Mouse (Mus musculus): ENCODE measurements around the gene Gm4131.

Gene Gm4131

DNA sequence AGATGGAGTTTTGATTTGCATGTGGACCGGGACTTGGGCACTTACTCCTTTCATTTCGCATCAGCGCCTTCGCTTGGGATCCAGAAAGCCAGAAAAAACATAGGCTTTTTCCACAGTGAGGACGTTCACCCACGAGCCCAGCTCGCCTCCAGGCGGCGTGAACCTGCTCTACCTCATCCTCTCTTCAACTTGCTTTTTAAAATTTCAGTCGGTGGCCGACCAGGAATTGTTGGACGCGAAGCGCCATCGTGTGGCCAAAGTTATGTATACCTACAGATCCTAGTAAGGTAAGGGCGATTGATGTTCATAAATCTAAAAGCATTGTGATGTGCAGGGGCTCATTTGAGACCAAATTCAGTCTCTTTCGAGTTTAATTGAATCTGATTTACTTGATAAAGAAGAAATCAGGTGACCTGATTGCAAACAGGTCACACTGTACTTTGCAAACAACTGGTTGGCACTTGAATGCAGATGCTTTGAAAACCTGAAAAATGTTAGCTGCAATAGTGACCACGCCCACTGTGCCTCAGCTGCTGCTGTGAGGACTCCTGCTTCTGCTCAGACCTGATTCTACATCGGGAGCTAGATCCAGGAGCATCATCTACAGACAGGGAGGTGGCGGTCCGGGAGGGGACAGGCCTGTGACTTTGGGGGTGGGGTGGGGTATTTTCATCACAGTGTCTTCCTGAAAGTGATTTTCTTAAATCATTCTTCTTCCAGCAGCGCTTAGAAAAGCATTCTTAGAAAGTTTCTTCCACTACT, 109.1 kb downstream of the Gm4131 start:
- in situ Hi-C loops (cut with MboI, MseI), result loop anchor here (5.0 to 10.0 kb wide), 2 partner anchors 185 to 923 kb away; no protein-coding TSS in a partner anchor

DNA sequence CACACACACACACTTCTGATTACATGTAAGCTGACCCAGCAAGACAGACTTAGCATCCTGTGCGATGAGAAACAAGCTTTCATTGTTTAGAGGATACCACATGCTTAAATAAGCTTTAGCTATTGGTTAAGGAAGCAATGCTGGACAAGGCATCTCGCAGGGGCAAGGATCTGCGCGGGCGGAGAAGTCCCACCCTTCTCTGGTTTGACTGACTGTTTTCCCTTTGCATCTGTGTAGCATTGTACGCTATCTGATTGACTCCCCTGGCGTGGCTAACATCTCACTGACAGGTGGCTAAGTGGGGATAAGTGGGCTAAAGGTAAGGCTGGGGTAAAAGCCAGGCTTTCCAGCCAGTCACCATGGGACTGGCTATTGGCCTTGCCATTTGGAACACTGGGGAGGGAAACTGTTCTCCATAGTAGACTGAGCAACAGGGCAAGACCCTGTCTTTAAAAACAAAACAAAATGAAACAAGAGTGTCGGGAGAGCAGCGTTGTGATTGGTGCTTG, 110.4 kb downstream of the Gm4131 start, which contains the start of gene Gucy1b2:
Gucy1b2 (minus strand) TSS at position 51 of the 509 bp plus-strand sequence.
- in situ Hi-C loops (cut with MboI, MseI), result loop anchor here (5.0 to 10.0 kb wide), 2 partner anchors 184 to 921 kb away; no protein-coding TSS in a partner anchor

DNA sequence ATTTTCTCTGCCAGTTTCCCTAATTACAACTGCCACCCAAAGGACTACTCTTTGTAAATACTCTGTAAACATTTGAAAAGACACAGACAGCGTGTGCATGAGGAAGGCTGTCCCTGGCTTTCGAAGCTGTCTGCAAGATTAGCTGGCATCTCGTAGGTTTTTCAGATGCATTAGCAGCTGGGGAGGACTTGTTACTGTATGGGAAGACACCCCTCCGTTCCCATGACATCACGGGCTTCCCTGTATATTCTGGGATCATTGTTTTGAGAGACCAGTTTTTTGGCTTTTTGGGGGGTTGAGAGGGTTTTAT, 111.2 kb downstream of the Gm4131 start:
- in situ Hi-C loops (cut with MboI, MseI), result loop anchor here (5.0 to 10.0 kb wide), 2 partner anchors 183 to 921 kb away; no protein-coding TSS in a partner anchor

DNA sequence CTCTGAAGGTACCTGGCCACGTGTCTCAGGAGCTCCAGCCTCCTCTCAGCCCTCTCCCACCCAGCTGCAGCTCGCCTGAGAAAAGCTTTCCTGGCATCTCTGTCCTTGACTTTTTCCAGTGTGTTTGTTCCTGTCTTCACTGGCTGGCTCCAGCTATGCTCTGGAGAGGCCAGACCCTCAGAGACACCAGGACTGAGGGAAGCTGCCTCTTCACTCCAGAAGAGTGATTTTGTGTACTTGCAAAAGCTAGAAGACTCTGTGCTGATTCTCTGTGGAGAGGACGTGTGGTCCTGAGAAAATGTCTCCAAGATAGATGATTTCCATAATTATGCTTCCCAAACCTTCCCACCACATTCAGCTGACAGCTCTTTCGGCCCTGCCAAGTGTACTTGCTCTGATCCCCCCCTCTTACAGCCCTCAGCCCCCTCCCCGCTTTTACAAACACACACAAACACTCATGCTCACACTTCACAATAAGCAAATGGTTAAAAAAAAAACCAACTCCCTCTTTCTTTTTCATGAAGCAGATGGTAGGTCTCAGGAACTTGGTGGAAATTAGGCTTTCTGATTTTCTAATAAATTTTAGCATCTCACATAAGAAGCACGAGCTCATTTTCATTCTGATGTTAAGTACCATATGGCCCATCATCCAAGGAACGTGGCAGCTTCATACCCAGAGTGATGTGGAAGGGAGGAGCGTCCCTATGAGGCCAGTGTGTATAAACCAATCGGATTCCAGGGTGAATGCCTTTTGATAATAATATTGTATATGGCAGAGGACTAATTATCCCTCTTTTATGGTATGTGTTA, 111.8 kb downstream of the Gm4131 start:
- in situ Hi-C loops (cut with MboI, MseI), result loop anchor here (5.0 to 10.0 kb wide), 3 partner anchors 183 to 920 kb away; no protein-coding TSS in a partner anchor

DNA sequence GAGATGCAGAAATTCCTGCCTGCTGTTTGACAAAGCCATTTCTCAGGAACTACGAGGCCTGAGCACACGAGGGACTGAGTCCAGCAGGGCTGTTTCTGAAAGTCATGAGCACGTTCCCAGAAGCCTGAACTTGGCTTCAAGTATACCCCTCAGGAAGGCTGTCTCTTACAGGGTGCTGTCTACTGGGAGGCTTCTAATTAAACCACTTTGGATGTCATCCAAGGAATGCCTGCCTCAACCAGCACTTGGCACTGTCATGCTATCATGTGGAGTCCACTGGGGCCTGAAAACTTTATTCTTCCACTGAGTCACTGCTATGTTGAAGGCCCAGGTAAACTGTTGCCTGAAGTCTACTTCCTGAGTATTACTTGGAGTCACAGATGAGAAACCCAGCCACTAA, 112.6 kb downstream of the Gm4131 start:
- in situ Hi-C loops (cut with MboI, MseI), result loop anchor here (5.0 to 10.0 kb wide), 2 partner anchors 887 to 919 kb away; no protein-coding TSS in a partner anchor

DNA sequence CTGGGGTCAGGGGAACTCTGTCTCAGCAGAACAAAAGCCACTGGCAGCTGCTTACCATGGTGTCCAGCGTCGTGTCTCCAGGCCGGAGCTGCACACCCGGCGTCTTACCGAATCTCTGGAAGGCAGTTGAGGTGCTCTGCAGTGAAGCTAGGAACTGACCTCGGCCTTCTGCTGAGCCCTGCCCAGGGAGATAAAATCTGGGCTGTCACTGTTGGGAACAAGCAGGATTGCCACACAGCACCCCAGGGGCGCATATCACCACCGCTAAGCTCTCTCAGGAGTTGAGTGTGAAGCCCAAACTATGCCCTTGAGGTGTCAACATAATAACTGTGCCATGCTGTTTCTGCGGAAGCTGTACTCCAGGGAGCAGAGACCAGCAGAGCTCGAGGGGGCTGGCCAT, 113.4 kb downstream of the Gm4131 start:
- in situ Hi-C loops (cut with MboI, MseI), result loop anchor here (5.0 to 10.0 kb wide), 2 partner anchors 886 to 918 kb away; no protein-coding TSS in a partner anchor

DNA sequence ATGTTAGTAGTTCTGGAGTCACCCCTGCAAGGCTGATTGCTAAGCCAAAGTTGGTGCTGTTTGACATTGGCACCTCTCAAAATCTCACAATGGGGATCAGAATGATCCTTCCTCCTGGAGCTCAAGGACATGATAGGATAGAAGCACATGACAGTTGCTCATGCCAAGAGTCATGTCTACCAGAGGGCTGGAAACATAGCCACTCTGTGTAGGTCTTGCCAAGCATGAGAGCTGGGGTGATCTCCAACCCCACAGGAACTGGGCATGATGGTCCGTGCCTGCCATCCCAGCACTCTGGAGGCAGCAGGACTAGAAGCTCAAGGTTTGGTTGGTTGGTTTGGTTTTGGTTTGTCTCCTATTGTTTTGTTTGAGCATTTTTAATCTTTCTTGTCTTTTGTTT, 116.0 kb downstream of the Gm4131 start:
- in situ Hi-C loops (cut with MboI, MseI), result loop anchor here (5.0 to 10.0 kb wide), 2 partner anchors 883 to 916 kb away; no protein-coding TSS in a partner anchor

DNA sequence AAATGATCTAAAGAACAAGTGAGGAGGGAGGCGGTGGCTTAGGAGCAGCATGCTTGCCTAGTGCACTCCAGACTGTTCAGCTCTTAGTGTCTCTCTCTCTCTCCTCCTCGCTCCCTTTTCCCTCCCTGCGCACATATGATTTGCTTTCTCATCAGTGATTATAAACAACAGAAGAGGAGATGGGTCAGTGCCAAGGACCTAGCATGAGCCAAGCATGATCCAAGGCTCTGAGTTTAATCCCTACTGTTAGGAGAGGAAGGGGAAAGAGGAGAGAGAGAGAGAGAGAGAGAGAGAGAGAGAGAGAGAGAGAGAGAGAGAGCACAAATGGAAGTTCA, 119.5 kb downstream of the Gm4131 start:
- in situ Hi-C loops (cut with MboI, MseI), result no loop called here

DNA sequence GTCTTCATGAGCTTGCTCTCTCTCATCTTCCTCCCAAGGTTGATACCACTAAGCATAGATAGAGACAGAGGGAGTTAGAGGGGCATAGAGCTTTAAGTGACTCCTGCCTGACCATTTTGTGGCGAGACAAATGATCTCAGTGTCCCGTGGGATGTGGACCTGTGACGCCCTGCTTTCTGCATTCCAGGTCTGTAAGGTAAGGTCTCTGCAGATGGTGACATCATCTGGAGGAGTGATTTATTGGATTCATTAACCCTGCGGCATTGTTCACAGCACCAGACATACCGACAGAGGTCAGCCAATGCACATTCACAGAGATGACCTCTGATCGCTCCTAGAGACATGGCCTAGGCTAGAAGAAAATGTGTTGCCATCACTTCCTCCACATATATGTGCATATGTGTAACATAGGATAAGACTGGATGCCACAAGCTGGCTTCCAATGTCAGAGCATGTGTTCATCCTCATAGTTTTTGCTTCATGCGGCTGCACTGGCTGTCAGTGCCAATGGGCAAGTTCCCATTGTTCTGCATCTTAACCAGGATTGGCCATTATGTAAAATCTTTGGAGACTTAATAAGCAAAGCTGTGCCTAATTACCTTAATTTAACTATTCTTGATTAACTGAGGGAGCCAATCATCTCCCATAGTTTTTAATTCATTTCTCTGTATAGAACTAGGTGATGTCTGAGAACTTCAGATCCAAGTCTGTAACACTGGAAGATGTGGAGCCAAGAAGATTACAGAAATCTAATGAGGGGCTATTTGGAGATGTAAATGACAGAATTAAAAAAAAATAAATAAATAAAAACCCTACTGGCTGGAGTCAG, 120.1 kb downstream of the Gm4131 start:
- in situ Hi-C loops (cut with MboI, MseI), result no loop called here

DNA sequence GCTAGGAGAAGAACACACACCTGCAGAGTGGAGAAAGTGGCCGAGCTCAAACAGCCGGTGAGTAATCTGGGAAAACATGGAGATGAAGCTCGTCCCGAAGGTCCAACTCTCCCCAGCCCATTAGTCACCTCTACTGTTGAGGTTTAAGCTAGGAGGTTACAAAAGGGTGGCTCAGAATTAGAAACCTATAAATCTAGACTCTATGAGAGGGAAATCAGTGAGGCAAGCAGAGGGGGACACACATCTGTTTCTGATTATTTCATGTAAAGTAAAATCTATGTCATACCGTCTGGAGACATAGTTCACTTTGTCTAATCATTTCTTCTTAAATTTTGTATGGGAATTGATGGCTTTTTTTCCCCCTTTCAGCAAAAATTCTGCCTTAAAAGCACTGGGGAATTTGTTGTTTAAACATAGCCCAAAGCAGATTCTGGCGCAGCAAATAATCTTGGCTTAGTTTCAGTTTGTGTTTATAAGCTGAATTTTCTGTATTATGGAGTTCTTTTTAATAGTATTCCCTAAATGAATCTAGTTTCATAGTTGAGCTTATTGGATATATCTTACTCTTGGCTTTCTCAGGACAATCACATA, 122.8 kb downstream of the Gm4131 start:
- in situ Hi-C loops (cut with MboI, MseI), result no loop called here

DNA sequence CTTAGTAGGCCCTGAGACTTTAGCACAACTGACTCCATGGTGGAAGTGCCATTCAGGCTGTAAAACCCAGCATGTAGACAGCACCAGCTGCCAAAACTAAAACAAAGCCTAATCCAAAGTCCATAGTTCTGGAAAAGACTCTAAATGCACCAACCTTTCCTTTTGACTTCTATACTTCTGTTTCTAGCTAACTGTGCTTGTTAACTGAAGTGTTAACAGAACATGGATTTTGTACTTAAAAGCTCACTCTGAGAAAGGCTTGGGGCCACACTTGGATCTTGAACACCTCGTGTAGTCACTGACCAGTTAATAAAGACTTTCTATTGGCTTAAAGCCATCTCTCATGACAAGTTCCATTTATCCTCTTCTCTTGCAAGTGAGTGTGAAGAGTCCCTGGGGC, 123.8 kb downstream of the Gm4131 start:
- in situ Hi-C loops (cut with MboI, MseI), result no loop called here

DNA sequence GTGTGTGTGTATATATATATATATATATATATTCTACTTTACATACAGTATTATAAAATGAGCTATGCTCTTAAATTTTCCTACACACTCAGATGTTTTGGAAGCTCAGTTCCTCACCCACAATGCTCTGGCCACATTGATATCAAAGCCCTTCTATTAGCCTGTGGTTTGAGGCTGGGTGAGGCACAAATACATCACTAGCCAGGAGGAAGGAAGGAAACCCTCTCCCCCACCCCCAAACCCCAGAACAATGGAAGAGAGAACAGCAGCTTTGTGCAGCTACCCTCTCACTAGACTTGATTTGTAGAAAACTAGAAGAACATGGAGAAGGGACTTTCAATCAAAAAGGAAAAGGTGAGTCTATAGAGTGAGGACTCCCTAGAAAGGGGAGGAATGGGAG, 126.7 kb downstream of the Gm4131 start:
- in situ Hi-C loops (cut with MboI, MseI), result no loop called here

DNA sequence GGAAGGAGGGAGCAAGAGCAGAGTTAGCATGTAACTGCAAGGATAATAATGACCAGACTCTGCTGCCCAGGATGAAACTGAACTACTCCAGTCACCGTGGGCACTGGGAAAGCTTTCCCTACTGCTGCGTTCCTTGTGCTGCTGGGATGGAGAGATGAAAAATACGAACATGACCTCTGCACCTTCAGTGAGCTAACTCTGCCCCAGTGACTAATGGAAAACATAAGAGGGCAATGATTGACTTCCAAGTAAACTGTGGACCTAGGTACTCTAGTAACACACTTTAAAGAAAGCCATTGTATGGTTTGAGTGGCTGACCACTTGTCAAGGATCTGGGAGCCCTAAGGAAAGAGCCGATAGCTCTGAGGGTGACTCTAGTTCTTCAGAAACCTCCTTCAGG, 128.5 kb downstream of the Gm4131 start:
- in situ Hi-C loops (cut with MboI, MseI), result no loop called here

DNA sequence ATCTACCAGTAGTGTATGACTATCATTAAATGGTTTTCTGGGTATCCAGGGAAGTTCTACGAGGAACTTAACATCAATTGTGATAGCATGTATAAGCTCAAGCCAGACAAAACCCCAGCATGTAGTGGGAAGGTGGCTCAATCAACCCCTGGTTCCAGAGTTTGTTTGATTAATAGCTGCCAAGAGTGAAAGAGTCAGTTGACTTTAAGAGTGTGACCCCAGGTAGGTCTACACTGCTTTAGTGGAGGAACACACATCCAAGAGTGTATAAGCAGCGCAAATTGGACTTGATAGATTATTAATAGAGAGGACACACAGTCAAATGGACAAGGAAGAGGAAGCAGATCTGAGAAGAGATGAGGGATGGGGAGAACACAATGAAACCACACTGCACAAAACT, 128.9 kb downstream of the Gm4131 start:
- in situ Hi-C loops (cut with MboI, MseI), result no loop called here

DNA sequence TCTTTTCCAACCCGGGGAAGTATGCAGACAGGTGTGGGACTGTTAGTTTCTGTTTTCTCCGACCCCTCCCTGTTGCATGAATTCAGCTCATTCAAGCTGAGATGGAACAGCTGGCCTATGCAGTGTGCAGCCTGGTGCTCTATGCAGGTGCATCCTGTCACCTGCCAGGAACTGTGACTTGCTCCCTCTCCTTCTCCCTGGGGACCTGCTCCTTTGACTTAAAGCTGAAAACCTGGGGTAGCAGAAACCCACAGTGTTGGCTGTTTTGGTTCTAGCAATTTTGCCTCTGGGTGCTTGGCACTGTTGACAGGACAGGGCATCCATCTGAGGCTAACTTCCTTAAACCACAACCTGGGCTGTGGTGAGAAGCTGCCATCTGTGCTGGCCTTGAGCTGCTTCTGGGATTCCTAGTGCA, 141.4 kb downstream of the Gm4131 start:
- in situ Hi-C loops (cut with MboI, MseI), result no loop called here

DNA sequence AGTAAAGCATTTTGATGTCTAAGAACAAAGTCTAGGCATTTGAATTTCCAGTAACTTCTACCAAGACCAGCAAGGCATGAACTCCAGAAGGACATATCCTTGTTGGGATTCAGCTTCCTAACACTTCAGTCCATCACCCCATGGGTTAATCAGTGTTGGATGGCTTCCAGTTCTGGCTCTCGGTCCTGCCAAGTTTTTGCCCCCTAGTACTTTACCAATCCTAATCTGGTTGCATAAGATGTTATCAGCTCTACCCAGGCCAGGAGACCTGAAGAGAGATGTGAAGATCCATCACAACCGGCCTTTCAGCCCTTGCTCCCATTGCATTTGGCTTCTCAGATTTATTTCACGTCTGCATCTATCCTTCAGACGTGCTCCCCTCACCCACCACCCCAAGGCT, 144.5 kb downstream of the Gm4131 start:
- in situ Hi-C loops (cut with MboI, MseI), result no loop called here

DNA sequence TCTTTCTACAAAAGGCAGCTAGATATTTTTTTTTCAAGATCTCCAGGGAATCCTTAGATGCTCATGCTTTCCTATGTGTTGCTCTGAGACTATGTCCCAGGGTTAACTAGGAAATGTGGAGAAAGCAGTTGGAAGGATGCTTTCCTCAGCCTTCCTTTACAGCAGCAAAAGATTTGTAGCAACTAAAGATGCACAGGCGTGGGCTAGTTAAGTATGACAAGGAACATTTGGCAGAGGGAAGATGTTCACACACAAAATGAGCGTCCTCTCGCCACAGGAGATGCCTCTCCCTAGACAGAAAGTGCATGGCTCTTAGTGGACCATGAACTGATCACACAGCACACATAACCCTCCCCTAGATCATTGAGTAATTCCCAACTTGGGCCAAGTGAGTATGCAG, 149.2 kb downstream of the Gm4131 start:
- in situ Hi-C loops (cut with MboI, MseI), result no loop called here

DNA sequence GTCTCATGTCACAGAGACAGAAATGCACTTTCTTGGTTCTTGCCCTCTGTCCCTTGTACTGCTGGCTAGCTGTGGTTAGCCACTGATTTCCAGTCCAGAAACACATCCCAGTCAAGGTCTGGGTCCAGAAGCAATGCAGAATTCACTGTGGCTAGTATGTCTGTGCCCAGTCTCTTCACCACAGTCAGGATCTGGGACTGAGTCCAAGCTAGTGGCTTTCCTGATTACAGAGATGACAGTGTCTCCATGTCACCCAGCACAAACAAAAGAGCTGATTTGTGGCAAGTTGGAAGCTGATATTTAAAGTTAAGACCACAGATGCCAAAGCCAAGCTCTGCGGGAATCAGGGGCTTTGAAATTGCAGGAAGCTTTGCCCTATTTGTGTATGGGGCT, 150.0 kb downstream of the Gm4131 start:
- in situ Hi-C loops (cut with MboI, MseI), result no loop called here

DNA sequence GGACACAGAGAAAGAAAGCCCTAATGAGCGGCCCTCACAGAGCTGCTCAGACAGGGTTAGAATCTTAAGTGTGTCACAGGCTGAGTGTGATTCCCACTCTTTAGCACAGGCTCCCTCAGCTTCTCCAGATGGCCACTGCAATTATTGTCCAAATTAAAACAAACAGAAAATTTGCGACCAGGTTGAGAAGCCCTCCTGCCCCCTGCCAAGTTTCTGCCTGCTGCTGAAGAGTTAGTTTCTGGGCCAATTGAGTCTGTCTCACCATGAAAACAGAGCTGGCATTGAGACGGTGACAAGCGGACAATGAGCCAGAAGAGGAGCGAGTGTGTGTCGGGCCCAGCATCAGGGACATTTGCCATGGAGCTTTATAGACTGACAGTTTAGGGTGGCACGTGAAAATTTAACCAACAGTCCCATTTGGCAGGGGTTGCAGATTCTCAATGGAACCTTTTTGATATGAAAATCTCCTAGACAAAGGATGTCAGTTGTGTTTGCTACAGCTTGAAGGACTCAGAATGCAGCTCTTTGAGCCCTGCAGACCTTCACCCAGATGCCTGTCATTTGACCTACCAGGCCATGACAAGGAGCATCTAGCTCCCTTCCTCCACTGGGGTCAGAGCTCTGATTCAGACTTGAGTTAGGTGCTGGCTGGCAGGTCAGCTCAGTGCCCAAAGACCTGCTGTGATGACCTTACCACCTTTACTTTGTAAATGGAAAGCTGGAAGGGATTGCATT, 150.5 kb downstream of the Gm4131 start:
- in situ Hi-C loops (cut with MboI, MseI), result no loop called here

Measured in T-helper 1 cell (primary cell).